Mouse (Mus musculus): ENCODE measurements around the gene Rims3. TPM values are rescaled to one million over a fixed set of nuclear protein-coding genes. Genes with fewer than 3 reads are reported as not detected.

Rims3 gene
- polyA plus RNA-seq, 1 experiment from 2014 or later, result 4.3 TPM

DNA sequence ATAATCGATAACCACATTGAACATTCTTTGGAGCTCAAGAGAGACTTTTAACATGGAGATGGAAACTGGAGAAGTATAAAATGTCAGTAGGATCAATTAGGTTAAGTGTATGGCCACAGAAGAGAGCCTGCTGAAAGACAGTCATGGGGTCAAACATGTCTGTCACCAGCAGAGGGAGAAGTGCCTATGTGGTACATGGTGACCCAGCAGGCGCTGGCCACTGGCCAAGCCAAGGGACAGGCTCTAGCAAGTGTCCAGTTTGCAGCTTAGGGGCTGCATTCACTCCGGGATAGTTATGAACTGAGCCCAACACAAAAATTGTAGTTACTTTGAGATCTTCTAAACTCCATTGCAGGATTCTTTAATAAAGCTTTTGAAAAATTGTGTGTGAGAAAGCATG is 74.1 kb downstream of the Rims3 start:
- Histone ChIP-seq H3K4me3 (no peak overlapping the region), H3K4me1 (peaks cover 11% of the 10 kb centered on the region), H3K9me3 (replicated peaks) (no peaks in the 10 kb centered on the region), H3K9ac (no peak overlapping the region), H3K4me2 (no peak overlapping the region), H3K36me3 (ENCODE audit: poor library complexity, severe bottlenecking) (0 out of 2 replicates have a peak, but pooled peaks cover 10% of the 10 kb centered on the region), H3K27ac (no peak overlapping the region), H3K27me3 (no peaks in the 10 kb centered on the region)
- ATAC-seq, result no peak
- WGBS, result 90% methylated on average over 3 of the region's 3 CpGs

DNA sequence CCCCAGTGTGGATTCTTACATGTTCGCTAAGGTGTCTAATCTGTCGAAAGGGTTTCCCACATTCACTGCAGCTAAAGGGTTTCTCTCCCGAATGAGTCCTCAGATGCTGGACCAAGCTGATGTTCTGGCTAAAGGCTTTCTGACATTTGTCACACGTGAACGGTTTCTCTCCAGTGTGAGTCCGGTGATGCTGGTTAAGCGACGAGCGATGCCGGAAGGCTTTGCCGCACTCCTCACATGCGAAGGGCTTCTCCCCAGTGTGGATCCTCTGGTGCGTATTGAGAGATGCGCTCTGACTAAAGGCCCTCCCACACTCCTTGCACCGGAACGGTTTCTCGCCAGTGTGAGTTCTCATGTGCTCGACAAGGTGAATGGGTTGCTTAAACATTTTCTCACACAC is 76.1 kb downstream of the Rims3 start:
- H3K4me3 ChIP-seq, result no peak overlapping the region
- no peak overlapping the region for H3K9ac ChIP-seq
- no peak overlapping the region for H3K4me2 ChIP-seq
- no peaks in the 10 kb centered on the region for H3K27me3 ChIP-seq
- no peak overlapping the region for H3K27ac ChIP-seq
- 94% methylated on average over 18 of the region's 18 CpGs for WGBS
- ATAC-seq, result no peak
- 0 out of 2 replicates have a peak, but pooled peaks cover 13% of the 10 kb centered on the region for H3K36me3 ChIP-seq (ENCODE audit: poor library complexity, severe bottlenecking)
- no peaks in the 10 kb centered on the region for H3K4me1 ChIP-seq
- H3K9me3 ChIP-seq (replicated peaks), result no peaks in the 10 kb centered on the region

DNA sequence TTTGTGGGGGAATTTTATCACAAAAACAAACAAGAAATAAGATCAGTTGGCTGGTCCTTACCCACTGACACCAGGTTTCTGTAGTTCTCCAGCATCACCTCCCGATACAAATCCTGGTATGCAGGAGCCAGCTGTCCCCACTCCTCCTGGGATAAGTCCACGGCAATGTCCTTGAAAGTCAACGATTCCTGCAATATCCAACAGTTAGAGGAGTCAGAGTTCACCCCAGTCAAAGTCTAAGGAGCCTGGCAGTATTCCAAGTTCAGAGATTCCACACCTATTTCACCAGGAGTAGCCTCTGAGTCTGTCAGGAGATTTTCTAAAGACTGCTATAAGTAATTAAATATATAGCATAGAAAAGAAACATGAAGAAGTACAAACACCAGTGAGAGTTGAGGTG is 80.4 kb downstream of the Rims3 start:
- 90% methylated on average over 3 of the region's 3 CpGs for WGBS
- no peak overlapping the region for H3K4me2 ChIP-seq
- no peaks in the 10 kb centered on the region for H3K4me1 ChIP-seq
- H3K36me3 ChIP-seq (ENCODE audit: poor library complexity, severe bottlenecking), result 0 out of 2 replicates have a peak, but pooled peaks cover 13% of the 10 kb centered on the region
- no peaks in the 10 kb centered on the region for H3K9me3 ChIP-seq (replicated peaks)
- no peak overlapping the region for H3K27ac ChIP-seq
- H3K9ac ChIP-seq, result no peak overlapping the region
- H3K27me3 ChIP-seq, result no peaks in the 10 kb centered on the region
- no peak for ATAC-seq
- no peak overlapping the region for H3K4me3 ChIP-seq

Small RNA genes lying within 50 kb of the gene (microRNA-seq; reads per million reads assigned to microRNA genes)
- not detected for gene Gm23936

Other genes starting within 250 kb of the Rims3 start
- 0.44 and 0.84 TPM in 2 replicates for gene Cited4, start 188.2 kb upstream of the Rims3 start, polyA plus RNA-seq (2015; fragmentation: Nextera tagmentation; extraction: Ambion mirVana)
- 3.4 and 4.0 TPM in 2 replicates for gene Kcnq4, start 106.2 kb upstream of the Rims3 start, polyA plus RNA-seq (2015; fragmentation: Nextera tagmentation; extraction: Ambion mirVana)
- 98.2 and 106 TPM in 2 replicates for gene Nfyc, start 23.2 kb upstream of the Rims3 start, polyA plus RNA-seq (2015; fragmentation: Nextera tagmentation; extraction: Ambion mirVana)
- gene Exo5, start 70.2 kb downstream of the Rims3 start, polyA plus RNA-seq (2015; fragmentation: Nextera tagmentation; extraction: Ambion mirVana), result 42.9 and 44.4 TPM in 2 replicates
- 7.4 and 8.9 TPM in 2 replicates for gene Zfp69, start 96.9 kb downstream of the Rims3 start, polyA plus RNA-seq (2015; fragmentation: Nextera tagmentation; extraction: Ambion mirVana)
- gene Smap2, start 162.4 kb downstream of the Rims3 start, polyA plus RNA-seq (2015; fragmentation: Nextera tagmentation; extraction: Ambion mirVana), result 22.2 and 22.7 TPM in 2 replicates
- gene Col9a2, start 184.6 kb downstream of the Rims3 start, polyA plus RNA-seq (2015; fragmentation: Nextera tagmentation; extraction: Ambion mirVana), result 1.6 and 1.9 TPM in 2 replicates
- 28.1 and 30.5 TPM in 2 replicates for gene Zmpste24, start 243.4 kb downstream of the Rims3 start, polyA plus RNA-seq (2015; fragmentation: Nextera tagmentation; extraction: Ambion mirVana)

Data from forebrain, embryonic 13.5 days (tissue).